Mouse (Mus musculus) CD8-positive naive resting alpha-beta T cell, adult 2 months (primary cell): ENCODE results near the gene Gm8906.
"Not testable (repeated sequence)": the region's sequence is repeated elsewhere in the genome, so short reads cannot be mapped to it uniquely, and the experiment has no call there.

Source experiments
- DNase-seq, 2 experiments: peaks; one replicate each; pipeline ENCODE4 v3.0.0; 2022; ENCODE audit warnings: low read depth in 2 of 2, low spot score in 2 of 2

Gene Gm8906

GRCm38 (mm10) chr5:11502385-11502784, at the start of gene Gm8906:
TSS of gene Gm8906 (plus strand) at chr5:11502685.
- DNase-seq = not testable (repeated sequence)
